Mouse (Mus musculus) granulocyte monocyte progenitor cell, adult 5-6 weeks (primary cell): Measurements from ENCODE around the gene Gm28845. TPM values are rescaled to one million over a fixed set of nuclear protein-coding genes. Genes with fewer than 3 reads are reported as not detected.

Experiments used
- total RNA-seq, 2 experiments: library from RNA; stranded (forward) in 1 of 2; stranded (reverse) in 1 of 2; fragments of 200-712, 200-1000 nt in 1 of 2; fragments of >200 nt in 1 of 2; fragmentation: Nextera tagmentation in 1 of 2; gene quantifications; 2 replicates each; pipeline ENCODE4 v1.2.3; 2014 to 2017

The Gm28845 gene
- total RNA-seq, 2 experiments from 2014 or later = not detected

Other genes with a start within 250 kb of the Gm28845 start
- gene Plekhm3, start 162.7 kb downstream of the Gm28845 start, total RNA-seq (2014; fragmentation: Nextera tagmentation) = 12.5 and 13.5 TPM in 2 replicates
- gene Plekhm3, start 162.7 kb downstream of the Gm28845 start, total RNA-seq (2017) = 5.4 and 8.5 TPM in 2 replicates
- gene Akr1cl, start 86.8 kb downstream of the Gm28845 start, total RNA-seq (2014; fragmentation: Nextera tagmentation) = not detected in 2 replicates
- not detected in 2 replicates for gene Akr1cl, start 86.8 kb downstream of the Gm28845 start, total RNA-seq (2017)
- gene Cryge, start 68.4 kb downstream of the Gm28845 start, total RNA-seq (2014; fragmentation: Nextera tagmentation) = not detected in 2 replicates
- gene Cryge, start 68.4 kb downstream of the Gm28845 start, total RNA-seq (2017) = not detected in 2 replicates
- gene Crygd, start 56.1 kb downstream of the Gm28845 start, total RNA-seq (2014; fragmentation: Nextera tagmentation) = not detected in 2 replicates
- not detected in 2 replicates for gene Crygd, start 56.1 kb downstream of the Gm28845 start, total RNA-seq (2017)
- not detected in 2 replicates for gene Crygc, start 45.9 kb downstream of the Gm28845 start, total RNA-seq (2014; fragmentation: Nextera tagmentation)
- gene Crygc, start 45.9 kb downstream of the Gm28845 start, total RNA-seq (2017) = not detected in 2 replicates
- gene Crygb, start 37.3 kb downstream of the Gm28845 start, total RNA-seq (2014; fragmentation: Nextera tagmentation) = not detected in 2 replicates
- gene Crygb, start 37.3 kb downstream of the Gm28845 start, total RNA-seq (2017) = not detected in 2 replicates
- gene Cryga, start 16.2 kb downstream of the Gm28845 start, total RNA-seq (2014; fragmentation: Nextera tagmentation) = not detected in 2 replicates
- 0.73 TPM in 1 of 2 replicates, not detected in the other for gene Cryga, start 16.2 kb downstream of the Gm28845 start, total RNA-seq (2017)
- 0.70 TPM in 1 of 2 replicates, not detected in the other for gene D630023F18Rik, start 3.7 kb upstream of the Gm28845 start, total RNA-seq (2014; fragmentation: Nextera tagmentation)
- gene D630023F18Rik, start 3.7 kb upstream of the Gm28845 start, total RNA-seq (2017) = 1.3 and 2.3 TPM in 2 replicates
- gene Idh1, start 66.9 kb upstream of the Gm28845 start, total RNA-seq (2014; fragmentation: Nextera tagmentation) = 98.5 and 119 TPM in 2 replicates
- gene Idh1, start 66.9 kb upstream of the Gm28845 start, total RNA-seq (2017) = 214 and 218 TPM in 2 replicates
- gene Pikfyve, start 67.1 kb upstream of the Gm28845 start, total RNA-seq (2014; fragmentation: Nextera tagmentation) = 23.0 and 26.7 TPM in 2 replicates
- 27.9 and 29.8 TPM in 2 replicates for gene Pikfyve, start 67.1 kb upstream of the Gm28845 start, total RNA-seq (2017)
- gene Pth2r, start 162.5 kb upstream of the Gm28845 start, total RNA-seq (2014; fragmentation: Nextera tagmentation) = not detected in 2 replicates
- gene Pth2r, start 162.5 kb upstream of the Gm28845 start, total RNA-seq (2017) = not detected in 2 replicates